8 mouse cellular contexts compared by ENCODE assay signal in the genomic region with DNA sequence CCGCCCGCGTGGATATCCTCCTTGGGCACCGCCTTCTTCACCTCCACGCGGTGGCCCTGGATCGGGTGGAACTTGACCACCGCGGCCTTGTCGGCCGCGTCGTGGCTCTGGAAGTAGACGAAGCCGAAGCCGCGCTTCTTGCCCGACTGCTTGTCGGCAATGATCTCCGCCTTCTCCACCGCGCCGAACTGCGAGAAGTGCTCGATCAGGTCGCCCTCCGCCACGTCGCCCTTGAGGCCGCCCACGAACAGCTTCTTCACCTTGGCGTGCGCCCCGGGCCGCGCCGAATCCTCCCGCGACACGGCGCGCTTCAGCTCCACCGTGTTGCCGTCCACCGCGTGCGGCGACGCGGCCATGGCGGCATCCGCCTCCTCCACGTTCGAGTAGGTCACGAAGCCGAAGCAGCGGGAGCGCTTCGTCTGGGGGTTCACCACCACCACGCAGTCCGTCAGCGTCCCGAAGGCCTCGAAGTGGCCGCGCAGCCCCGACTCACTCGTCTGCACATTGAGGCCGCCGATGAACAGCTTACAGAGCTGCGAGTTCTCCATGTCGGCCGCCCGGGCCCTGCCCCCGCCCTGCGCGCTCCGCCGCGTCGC. TPM values are rescaled to one million over a fixed set of nuclear protein-coding genes. Genes with fewer than 3 reads are reported as not detected.
DNase-seq lines count a peak whose midpoint lies in the region; ATAC-seq and TF ChIP-seq lines count a peak whose summit lies in the region.

No protein-coding gene starts in this region.

- peak overlapping the region; percentile 75 for H3K4me2 ChIP-seq in forebrain, embryonic 12.5 days

- peaks cover 8% of the 10 kb centered on the region for H3K36me3 ChIP-seq in forebrain, embryonic 12.5 days (replicated peaks)
- peaks cover 4% of the 10 kb centered on the region; the same call in 1 of the 2 replicates for H3K36me3 ChIP-seq in small intestine, adult 2 months (ENCODE audit: control insufficient read depth, insufficient read depth, low read length)

- TF ChIP-seq POLR2A in small intestine, adult 2 months (IDR thresholded peaks at IDR 0.05; ENCODE audit: low read depth, low read length): 0 out of 2 replicates have a peak, but pooled peaks have one; percentile 7

- TF ChIP-seq CTCF in small intestine, adult 2 months (IDR thresholded peaks at IDR 0.05; ENCODE audit: extremely low read depth, insufficient read length, insufficient replicate concordance, low read depth, low read length): no peak

- no peaks in the 10 kb centered on the region for H3K27me3 ChIP-seq in forebrain, embryonic 12.5 days
- H3K27me3 ChIP-seq in small intestine, adult 2 months (ENCODE audit: control insufficient read depth, insufficient read depth, low read length): no peaks in the 10 kb centered on the region

- WGBS in forebrain, embryonic 12.5 days: under 1% methylated on average over 67 of the region's 81 CpGs
- WGBS in small intestine, adult 2 months: under 1% methylated on average over 81 of the region's 81 CpGs

- H3K9me3 ChIP-seq in forebrain, embryonic 12.5 days: no peaks in the 10 kb centered on the region

- H3K27ac ChIP-seq in forebrain, embryonic 12.5 days: peak overlapping the region; percentile 100
- peak overlapping the region; percentile 87 for H3K27ac ChIP-seq in small intestine, adult 2 months (ENCODE audit: insufficient read depth, low read depth, low read length)

- DNase-seq in cerebellum, adult 9-10 months: peak; percentile 79
- no peak for DNase-seq in cerebellum, postnatal 4 days (ENCODE audit: low spot score in 2 of 2)
- DNase-seq in ZHBTc4 (ENCODE audit: low read depth, low spot score): peak; percentile 74
- DNase-seq in heart, postnatal 4 days: peak; percentile 64
- peak; percentile 45 to 79 for DNase-seq in left cerebral cortex, postnatal 10 days (ENCODE audit: extremely low spot score in 1 of 2, low spot score in 2 of 2)

- peak overlapping the region; percentile 99 for H3K4me3 ChIP-seq in forebrain, embryonic 12.5 days (replicated peaks)
- H3K4me3 ChIP-seq in small intestine, adult 2 months (ENCODE audit: low read depth, low read length): peak overlapping the region; percentile 94

- ATAC-seq in forebrain, embryonic 12.5 days (ENCODE audit: low FRiP score): peak; percentile 44
- ATAC-seq in megakaryocyte, adult 5-6 weeks (ENCODE audit: poor library complexity, severe bottlenecking): peak; percentile 4; the same call in 1 of the 2 replicates

- intact Hi-C loops in left cerebral cortex, postnatal 10 days (cut with DNase I): no loop called here

- H3K4me1 ChIP-seq in forebrain, embryonic 12.5 days: peaks cover 35% of the 10 kb centered on the region
- peaks cover 11% of the 10 kb centered on the region; the same call in 1 of the 2 replicates for H3K4me1 ChIP-seq in small intestine, adult 2 months (ENCODE audit: control insufficient read depth, insufficient read depth, insufficient read length, low read length)

- peak overlapping the region; percentile 100 for H3K9ac ChIP-seq in forebrain, embryonic 12.5 days

RNA-seq across cellular contexts. Expression of gene Hnrnpa0, which starts 0.5 kb away (rescaled TPM):
- polyA plus RNA-seq in forebrain, embryonic 12.5 days (2016; fragmentation: Nextera tagmentation; extraction: Ambion mirVana): 69.5 and 75.3 TPM in 2 replicates
- total RNA-seq in heart, postnatal 4 days (2021): 100 to 1,000 TPM; 191 to 196 TPM
- total RNA-seq in left cerebral cortex, postnatal 10 days (2021): 100 to 1,000 TPM; 146 to 151 TPM
- 68.3 and 78.2 TPM in 2 replicates for total RNA-seq in megakaryocyte, adult 5-6 weeks (2015)
- 44.4 and 46.5 TPM in 2 replicates for total RNA-seq in megakaryocyte, adult 5-6 weeks (2017)
- polyA plus RNA-seq in small intestine, adult 2 months (2012; rRNA removed): 44.5 and 94.1 TPM in 2 replicates

RNA-seq across cellular contexts. Expression of gene Klhl3, which starts 14.5 kb away (rescaled TPM):
- 3.9 and 4.3 TPM in 2 replicates for polyA plus RNA-seq in forebrain, embryonic 12.5 days (2016; fragmentation: Nextera tagmentation; extraction: Ambion mirVana)
- total RNA-seq in heart, postnatal 4 days (2021): 1 to 10 TPM; 5.6 to 5.8 TPM
- total RNA-seq in left cerebral cortex, postnatal 10 days (2021): 10 to 100 TPM; 24.2 to 24.3 TPM
- 0.07 and 0.09 TPM in 2 replicates for total RNA-seq in megakaryocyte, adult 5-6 weeks (2015)
- 0.11 and 0.12 TPM in 2 replicates for total RNA-seq in megakaryocyte, adult 5-6 weeks (2017)
- 0.33 and 0.43 TPM in 2 replicates for polyA plus RNA-seq in small intestine, adult 2 months (2012; rRNA removed)

RNA-seq across cellular contexts. Expression of gene Idnk, which starts 29.6 kb away (rescaled TPM):
- polyA plus RNA-seq in forebrain, embryonic 12.5 days (2016; fragmentation: Nextera tagmentation; extraction: Ambion mirVana): 54.7 and 59.5 TPM in 2 replicates
- 10 to 100 TPM; 16.7 to 17.6 TPM for total RNA-seq in heart, postnatal 4 days (2021)
- total RNA-seq in left cerebral cortex, postnatal 10 days (2021): 10 to 100 TPM; 22.3 to 25.1 TPM
- 52.9 and 53.8 TPM in 2 replicates for total RNA-seq in megakaryocyte, adult 5-6 weeks (2015)
- total RNA-seq in megakaryocyte, adult 5-6 weeks (2017): 36.7 and 38.7 TPM in 2 replicates
- 7.9 and 18.1 TPM in 2 replicates for polyA plus RNA-seq in small intestine, adult 2 months (2012; rRNA removed)

Comparison
In these comparisons a context has a peak if more than half of its experiments do, and no peak if none do; other contexts are left out.
1. DNase-seq: peak in cerebellum, adult 9-10 months (single experiment), ZHBTc4 (single experiment), heart, postnatal 4 days (single experiment) and left cerebral cortex, postnatal 10 days (2 of 2); none in cerebellum, postnatal 4 days (0 of 2).
2. RNA of gene Klhl3, which starts 14.5 kb away (total RNA-seq): 24.2 to 24.3 TPM in left cerebral cortex, postnatal 10 days and 5.6 to 5.8 TPM in heart, postnatal 4 days; 0.07 to 0.12 TPM in megakaryocyte, adult 5-6 weeks; every median in the first group is over 4 times any median in the second.